Mouse (Mus musculus): ENCODE measurements around the gene Phlda1. TPM values are rescaled to one million over a fixed set of nuclear protein-coding genes. Genes with fewer than 3 reads are reported as not detected.
A peak's percentile ranks its signal among the peaks of the same experiment; 100 is the strongest.

Gene Phlda1
- polyA plus RNA-seq, 1 experiment, result 91.0 TPM

GRCm38 (mm10) chr10:111510798-111511197, 4.7 kb downstream of the Phlda1 start:
- peaks cover 51% of the 10 kb centered on the region for H3K4me1 ChIP-seq
- TF ChIP-seq GATA1 (IDR thresholded peaks at IDR 0.05; ENCODE audit: borderline replicate concordance, low read length) (no peak), FLI1 (IDR thresholded peaks at IDR 0.05; ENCODE audit: low read length) (no peak)
- no peak overlapping the region for H3K4me3 ChIP-seq (replicated peaks)
- peaks cover 11% of the 10 kb centered on the region for H3K36me3 ChIP-seq (replicated peaks; ENCODE audit: low read length)
- no peaks in the 10 kb centered on the region for H3K27me3 ChIP-seq (replicated peaks)
- no peaks in the 10 kb centered on the region for H3K9me3 ChIP-seq

- H3K9me3 ChIP-seq, result no peaks in the 10 kb centered on the region
- H3K4me3 ChIP-seq (replicated peaks), result no peak overlapping the region
- peaks cover 11% of the 10 kb centered on the region for H3K36me3 ChIP-seq (replicated peaks; ENCODE audit: low read length)
- TF ChIP-seq GATA1 (IDR thresholded peaks at IDR 0.05; ENCODE audit: borderline replicate concordance, low read length), result no peak
- no peak for TF ChIP-seq FLI1 (IDR thresholded peaks at IDR 0.05; ENCODE audit: low read length)
- no peaks in the 10 kb centered on the region for H3K27me3 ChIP-seq (replicated peaks)
- peaks cover 58% of the 10 kb centered on the region for H3K4me1 ChIP-seq
Observed at GRCm38 (mm10) chr10:111512036-111512568, 6.0 kb downstream of the Phlda1 start.

- Histone ChIP-seq H3K9me3 (no peaks in the 10 kb centered on the region), H3K36me3 (replicated peaks; ENCODE audit: low read length) (peaks cover 6% of the 10 kb centered on the region), H3K4me3 (replicated peaks) (no peak overlapping the region), H3K27me3 (replicated peaks) (no peaks in the 10 kb centered on the region), H3K4me1 (peaks cover 47% of the 10 kb centered on the region)
- no peak for TF ChIP-seq GATA1 (IDR thresholded peaks at IDR 0.05; ENCODE audit: borderline replicate concordance, low read length)
- no peak for TF ChIP-seq FLI1 (IDR thresholded peaks at IDR 0.05; ENCODE audit: low read length)
Observed at GRCm38 (mm10) chr10:111514282-111514885, 8.3 kb downstream of the Phlda1 start.

GRCm38 (mm10) chr10:111515071-111516010, 9.3 kb downstream of the Phlda1 start:
- no peaks in the 10 kb centered on the region for H3K9me3 ChIP-seq

GRCm38 (mm10) chr10:111516172-111516588, 10.1 kb downstream of the Phlda1 start:
- no peaks in the 10 kb centered on the region for H3K9me3 ChIP-seq
- no peaks in the 10 kb centered on the region for H3K27me3 ChIP-seq (replicated peaks)
- H3K4me1 ChIP-seq, result peaks cover 38% of the 10 kb centered on the region
- no peaks in the 10 kb centered on the region for H3K36me3 ChIP-seq (replicated peaks; ENCODE audit: low read length)
- no peak for TF ChIP-seq FLI1 (IDR thresholded peaks at IDR 0.05; ENCODE audit: low read length)
- TF ChIP-seq GATA1 (IDR thresholded peaks at IDR 0.05; ENCODE audit: borderline replicate concordance, low read length), result no peak
- peak overlapping the region; percentile 80 for H3K4me3 ChIP-seq (replicated peaks)

More at GRCm38 (mm10) chr10:111515071-111516010, 9.3 kb downstream of the Phlda1 start:
- Histone ChIP-seq H3K36me3 (replicated peaks; ENCODE audit: low read length) (no peaks in the 10 kb centered on the region), H3K4me1 (peaks cover 45% of the 10 kb centered on the region), H3K4me3 (replicated peaks) (peak overlapping the region; percentile 81), H3K27me3 (replicated peaks) (no peaks in the 10 kb centered on the region)
- TF ChIP-seq FLI1 (IDR thresholded peaks at IDR 0.05; ENCODE audit: low read length) (no peak), GATA1 (IDR thresholded peaks at IDR 0.05; ENCODE audit: borderline replicate concordance, low read length) (no peak)

GRCm38 (mm10) chr10:111516804-111517436, 10.8 kb downstream of the Phlda1 start:
- no peak for TF ChIP-seq FLI1 (IDR thresholded peaks at IDR 0.05; ENCODE audit: low read length)
- no peak for TF ChIP-seq GATA1 (IDR thresholded peaks at IDR 0.05; ENCODE audit: borderline replicate concordance, low read length)

GRCm38 (mm10) chr10:111518350-111518749, 12.3 kb downstream of the Phlda1 start:
- Histone ChIP-seq H3K27me3 (replicated peaks) (no peaks in the 10 kb centered on the region), H3K4me1 (peaks cover 42% of the 10 kb centered on the region), H3K9me3 (no peaks in the 10 kb centered on the region), H3K4me3 (replicated peaks) (no peak overlapping the region), H3K36me3 (replicated peaks; ENCODE audit: low read length) (no peaks in the 10 kb centered on the region)
- TF ChIP-seq GATA1 (IDR thresholded peaks at IDR 0.05; ENCODE audit: borderline replicate concordance, low read length) (no peak), FLI1 (IDR thresholded peaks at IDR 0.05; ENCODE audit: low read length) (no peak)

More at GRCm38 (mm10) chr10:111516804-111517436, 10.8 kb downstream of the Phlda1 start:
- Histone ChIP-seq H3K4me1 (peaks cover 38% of the 10 kb centered on the region), H3K4me3 (replicated peaks) (peak overlapping the region; percentile 80), H3K36me3 (replicated peaks; ENCODE audit: low read length) (no peaks in the 10 kb centered on the region), H3K9me3 (no peaks in the 10 kb centered on the region), H3K27me3 (replicated peaks) (no peaks in the 10 kb centered on the region)

- TF ChIP-seq FLI1 (IDR thresholded peaks at IDR 0.05; ENCODE audit: low read length) (no peak), GATA1 (IDR thresholded peaks at IDR 0.05; ENCODE audit: borderline replicate concordance, low read length) (no peak)
- Histone ChIP-seq H3K36me3 (replicated peaks; ENCODE audit: low read length) (no peaks in the 10 kb centered on the region), H3K4me3 (replicated peaks) (no peak overlapping the region), H3K27me3 (replicated peaks) (no peaks in the 10 kb centered on the region), H3K9me3 (no peaks in the 10 kb centered on the region), H3K4me1 (peaks cover 42% of the 10 kb centered on the region)
Observed at GRCm38 (mm10) chr10:111519620-111520370, 13.7 kb downstream of the Phlda1 start.

- no peaks in the 10 kb centered on the region for H3K27me3 ChIP-seq (replicated peaks)
Observed at GRCm38 (mm10) chr10:111520621-111521020, 14.5 kb downstream of the Phlda1 start.

More at GRCm38 (mm10) chr10:111520621-111521020, 14.5 kb downstream of the Phlda1 start:
- TF ChIP-seq FLI1 (IDR thresholded peaks at IDR 0.05; ENCODE audit: low read length) (no peak), GATA1 (IDR thresholded peaks at IDR 0.05; ENCODE audit: borderline replicate concordance, low read length) (no peak)
- Histone ChIP-seq H3K4me3 (replicated peaks) (no peak overlapping the region), H3K9me3 (no peaks in the 10 kb centered on the region), H3K36me3 (replicated peaks; ENCODE audit: low read length) (no peaks in the 10 kb centered on the region), H3K4me1 (peaks cover 34% of the 10 kb centered on the region)
